Mouse (Mus musculus) lung, adult 2 months (tissue): ENCODE data around the gene Cntf.

Experiments used
- CTCF ChIP-seq: fragments of 200-500 bp; IDR thresholded peaks from 2 replicates; pipeline ENCODE4 v1.5.1; 2011; ENCODE audit warnings: mild to moderate bottlenecking, low read length, control low read depth; ENCODE audit not compliant: insufficient read depth
- POLR2A ChIP-seq: fragments of 200-500 bp; IDR thresholded peaks from 2 replicates; pipeline ENCODE4 v1.6.1; 2011; ENCODE audit warnings: low read depth, mild to moderate bottlenecking, control low read depth, low read length, borderline replicate concordance; ENCODE audit errors: extremely low read depth

DNA sequence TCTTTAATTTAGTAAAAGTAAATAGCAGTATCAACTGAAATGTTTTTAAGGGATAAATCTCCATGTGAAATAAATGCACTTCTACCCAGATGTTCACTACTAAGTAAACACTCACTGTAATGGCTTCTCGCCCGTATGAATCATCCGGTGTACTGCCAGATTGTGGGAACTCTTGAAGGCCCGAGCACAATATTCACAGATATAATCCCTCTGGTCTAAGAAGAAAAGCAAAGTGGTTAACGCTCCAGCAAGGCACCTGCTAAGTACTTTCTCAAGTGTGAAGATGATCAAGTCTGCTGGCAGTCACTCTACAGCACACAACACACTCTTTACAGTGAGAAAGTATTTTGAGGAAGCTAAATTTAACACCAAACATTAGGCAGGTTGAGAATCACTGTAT is 5.5 kb upstream of the Cntf start:
- TF ChIP-seq POLR2A: no peak
- no peak for TF ChIP-seq CTCF
